Mouse (Mus musculus): ENCODE data around the gene Gm21974.

DNA sequence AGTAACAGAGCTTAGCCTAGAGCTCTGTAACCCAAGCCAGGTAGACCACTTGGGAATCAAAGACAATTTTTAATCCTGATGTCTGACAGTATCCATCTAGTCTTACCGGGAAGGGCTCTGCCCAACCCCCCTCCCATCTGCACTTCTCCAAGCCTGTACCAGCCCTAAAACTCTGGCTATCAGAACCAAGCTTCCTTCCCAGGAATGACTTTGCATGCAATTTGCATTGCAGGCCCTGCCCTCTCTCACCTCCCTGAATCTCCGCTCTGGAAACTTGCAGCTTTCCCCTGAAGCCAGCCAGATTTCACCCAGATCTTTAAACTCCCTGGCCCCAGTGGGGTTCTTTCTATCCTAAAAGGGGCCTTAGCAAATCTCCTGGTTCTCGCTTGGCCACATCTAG is 7.5 kb downstream of the Gm21974 start:
- TF ChIP-seq POLR2A (IDR thresholded peaks at IDR 0.05; ENCODE audit: borderline replicate concordance, control insufficient read depth, low read depth, low read length) (no peak), CTCF (IDR thresholded peaks at IDR 0.05; ENCODE audit: control insufficient read depth, insufficient read depth, low read length) (no peak)
